Mouse (Mus musculus): ENCODE data around the gene 4931429L15Rik.
A peak's percentile ranks its signal among the peaks of the same experiment; 100 is the strongest.

4931429L15Rik gene

DNA sequence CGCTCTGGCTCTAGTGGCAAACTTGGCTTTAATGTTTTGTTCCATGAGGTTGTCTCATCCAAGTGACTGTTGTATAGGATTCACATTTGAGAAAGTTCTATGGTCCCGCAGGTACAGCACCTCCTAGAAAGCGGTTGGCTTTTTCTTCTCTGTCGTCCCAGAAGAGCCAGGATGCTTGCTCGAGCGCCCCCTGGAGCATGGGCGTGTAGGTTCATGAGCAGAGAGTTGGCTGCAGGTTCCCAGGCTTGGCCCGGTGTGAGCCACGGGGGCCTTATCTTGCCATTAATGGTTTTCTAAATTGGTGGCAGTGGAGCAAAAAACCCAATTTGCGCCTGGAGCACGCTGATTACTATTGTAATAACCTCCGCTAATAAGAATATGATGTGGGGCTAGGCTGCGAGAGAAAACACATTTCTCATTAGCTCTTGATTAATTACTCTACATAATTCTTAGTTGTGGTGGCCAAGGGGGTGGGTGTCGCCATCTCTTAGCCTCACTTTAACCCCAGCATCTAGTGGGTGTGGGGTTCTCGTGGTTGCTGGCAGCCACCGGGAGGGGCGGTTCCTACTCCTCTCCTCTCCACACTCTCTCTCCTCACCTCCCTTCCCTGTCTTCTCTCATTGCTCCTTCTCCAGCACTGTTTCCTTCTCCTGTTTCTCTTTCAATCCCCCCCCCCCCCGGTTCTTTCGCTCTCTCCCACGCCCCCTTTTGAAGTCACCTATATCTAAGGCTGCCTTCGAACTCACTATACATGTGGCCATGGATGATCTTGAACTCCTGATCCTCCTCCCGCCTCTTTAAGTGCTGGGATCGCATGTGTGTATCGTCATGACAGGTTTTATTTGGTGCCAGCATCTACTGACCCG lies 8.2 kb upstream of the 4931429L15Rik start:
- DNase-seq (ENCODE audit: low spot score in 2 of 2) = no peak

DNA sequence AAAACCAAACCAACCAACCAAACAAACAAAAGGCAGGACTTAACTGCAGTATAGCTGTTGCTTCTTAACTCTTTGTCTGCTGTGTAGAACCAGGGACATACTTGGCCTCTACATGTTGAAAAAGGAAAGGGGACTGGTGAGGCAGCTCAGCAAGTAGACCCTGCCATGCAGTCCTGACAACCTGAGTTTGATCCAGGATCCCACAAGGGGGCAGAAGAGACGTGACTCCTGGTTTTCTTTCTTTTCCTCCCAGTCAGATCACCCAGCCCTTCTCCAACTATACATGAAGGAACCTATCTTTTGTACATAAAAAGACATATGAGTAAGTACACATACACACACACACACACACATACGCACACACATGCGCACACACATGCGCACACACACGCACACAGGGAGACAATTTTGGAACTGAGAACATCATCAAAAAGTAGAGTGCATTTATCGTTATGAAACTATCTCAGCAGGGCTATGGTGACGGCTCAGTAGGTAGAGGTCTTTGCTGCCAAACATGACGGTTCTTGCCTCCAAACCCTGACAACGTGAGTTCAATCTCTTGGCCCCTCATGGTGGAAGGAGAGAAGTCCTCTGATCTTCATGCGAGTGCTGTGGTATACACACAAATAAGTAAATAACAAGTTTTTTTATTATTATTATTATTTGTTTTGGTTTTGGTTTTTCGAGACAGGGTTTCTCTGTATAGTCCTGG lies 7.1 kb upstream of the 4931429L15Rik start:
- DNase-seq (ENCODE audit: low spot score in 2 of 2) = no peak

GRCm38 (mm10) chr9:46320461-46320860 lies 675 bp upstream of the 4931429L15Rik start:
- no peak for DNase-seq (ENCODE audit: low spot score in 2 of 2)

- DNase-seq (ENCODE audit: low spot score in 2 of 2) = no peak
Observed at GRCm38 (mm10) chr9:46317957-46318356, 1.8 kb downstream of the 4931429L15Rik start.

- DNase-seq (ENCODE audit: low spot score in 2 of 2) = no peak
Observed at GRCm38 (mm10) chr9:46316909-46317308, 2.9 kb downstream of the 4931429L15Rik start.

- DNase-seq (ENCODE audit: low spot score in 2 of 2) = no peak
Observed at GRCm38 (mm10) chr9:46316388-46316787, 3.4 kb downstream of the 4931429L15Rik start.

DNA sequence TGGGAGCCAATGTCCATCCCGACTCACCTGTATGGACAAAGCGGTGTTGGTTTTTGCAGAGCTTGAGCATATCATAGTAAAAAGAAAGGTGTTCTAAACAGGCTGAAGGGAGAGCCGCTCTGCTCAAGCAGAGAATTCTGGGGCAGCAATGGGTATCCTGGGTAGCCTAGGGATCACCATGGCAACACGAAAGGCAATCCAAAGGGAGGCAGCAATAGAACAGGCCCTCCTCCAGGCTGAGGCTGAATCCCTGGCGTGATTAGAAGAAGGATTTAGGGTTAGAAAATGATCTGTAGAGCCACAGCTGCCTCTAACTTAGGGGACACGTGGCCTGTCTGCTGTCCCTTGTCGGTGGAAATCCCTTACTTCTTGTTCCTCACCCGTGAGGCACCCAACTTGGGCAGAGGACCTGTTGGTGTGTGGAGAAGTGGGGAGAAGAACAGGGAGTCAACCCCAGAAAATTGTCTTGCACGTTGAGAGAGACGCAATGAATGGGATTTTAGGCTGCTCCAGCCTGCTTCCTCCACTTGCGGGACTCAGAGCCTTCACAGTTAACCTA lies 3.9 kb downstream of the 4931429L15Rik start:
- peak in 1 of 2 experiments; percentile 47 for DNase-seq (ENCODE audit: low spot score in 2 of 2)

GRCm38 (mm10) chr9:46314921-46315320 lies 4.9 kb downstream of the 4931429L15Rik start:
- DNase-seq (ENCODE audit: low spot score in 2 of 2) = no peak

DNA sequence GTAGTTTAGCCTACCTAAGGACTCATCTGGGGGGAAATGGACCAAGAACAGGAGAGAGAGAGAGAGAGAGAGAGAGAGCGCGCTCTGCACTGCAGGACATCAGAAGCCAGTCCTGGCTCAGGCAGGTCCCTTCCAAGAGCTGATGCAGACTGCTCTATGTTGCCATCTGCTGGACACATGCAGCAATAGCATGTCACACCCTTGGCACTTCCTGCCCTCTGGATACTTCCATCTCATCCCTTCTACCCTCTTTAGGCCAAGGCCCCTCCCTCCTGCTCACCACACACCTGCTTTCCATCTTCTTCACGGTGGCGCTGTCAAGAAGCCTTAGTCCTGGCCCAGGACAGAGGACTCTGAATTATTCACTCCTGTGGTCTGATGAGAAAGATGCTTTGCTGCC lies 5.3 kb downstream of the 4931429L15Rik start:
- DNase-seq (ENCODE audit: low spot score in 2 of 2) = peak in 1 of 2 experiments; percentile 37

DNA sequence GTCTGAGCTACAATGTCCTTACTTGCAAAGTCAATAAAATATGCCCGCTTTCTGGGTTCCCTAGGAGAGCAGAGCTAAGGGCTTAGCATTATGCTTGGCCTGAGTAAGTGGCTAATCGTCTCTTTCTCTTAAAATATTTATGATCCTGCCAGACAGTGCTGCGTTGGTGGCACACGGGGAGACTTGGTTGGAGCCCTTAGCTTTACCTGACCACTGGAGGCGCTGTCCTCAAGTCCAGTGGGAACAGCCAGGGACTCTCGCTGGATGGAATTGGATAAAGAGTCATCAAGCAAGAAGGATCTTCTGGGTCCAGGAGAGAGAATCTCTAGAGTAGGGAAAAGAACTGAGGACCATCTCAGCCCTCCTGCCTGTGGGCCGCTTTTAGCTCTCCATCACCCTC lies 10.7 kb downstream of the 4931429L15Rik start:
- no peak for DNase-seq (ENCODE audit: low spot score in 2 of 2)

DNA sequence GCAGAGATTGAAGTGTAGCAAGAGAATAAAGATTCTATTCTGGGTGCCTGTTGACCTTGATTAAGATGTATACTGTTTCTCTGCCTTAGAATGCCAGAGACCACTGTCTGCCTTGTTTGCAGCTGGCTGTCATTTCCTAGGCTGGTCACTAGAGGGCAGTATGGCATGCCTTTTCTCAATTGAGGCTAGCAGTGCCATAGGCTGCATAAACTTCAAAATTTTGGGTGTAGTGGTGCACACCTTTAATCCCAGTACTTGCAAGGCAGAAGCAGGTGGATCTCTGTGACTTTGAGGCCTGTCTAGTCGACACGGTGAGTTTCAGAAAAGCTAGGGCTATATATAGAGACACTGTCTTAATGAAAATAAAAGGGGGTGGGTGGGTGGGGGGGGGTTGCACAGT lies 17.6 kb downstream of the 4931429L15Rik start:
- no peak for DNase-seq (ENCODE audit: low spot score in 2 of 2)

DNA sequence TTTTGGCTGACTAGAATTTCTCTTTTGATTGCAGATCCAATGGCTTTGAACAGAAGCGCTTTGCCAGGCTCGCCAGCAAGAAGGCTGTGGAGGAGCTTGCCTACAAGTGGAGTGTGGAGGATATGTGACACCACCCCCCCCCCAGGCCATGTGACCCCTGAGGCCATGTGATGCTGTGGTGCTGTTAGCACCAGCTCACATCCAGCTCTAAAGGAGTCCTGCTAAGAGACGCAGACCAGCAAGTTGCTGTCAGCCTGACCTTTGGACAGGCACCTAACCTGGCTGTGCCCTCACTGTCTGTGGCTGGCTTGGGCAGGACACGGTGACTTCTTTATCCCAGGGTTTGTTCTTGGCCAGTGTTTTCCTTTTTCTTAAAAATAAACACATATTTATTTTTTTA lies 21.4 kb downstream of the 4931429L15Rik start:
- no peak for DNase-seq (ENCODE audit: low spot score in 2 of 2)

GRCm38 (mm10) chr9:46282631-46283436 lies 37.0 kb downstream of the 4931429L15Rik start, which contains the start of gene Bud13:
Gene Bud13, plus strand, starts transcription at chr9:46283008.
- DNase-seq (ENCODE audit: low spot score in 2 of 2) = peak; percentile 81 to 86

DNA sequence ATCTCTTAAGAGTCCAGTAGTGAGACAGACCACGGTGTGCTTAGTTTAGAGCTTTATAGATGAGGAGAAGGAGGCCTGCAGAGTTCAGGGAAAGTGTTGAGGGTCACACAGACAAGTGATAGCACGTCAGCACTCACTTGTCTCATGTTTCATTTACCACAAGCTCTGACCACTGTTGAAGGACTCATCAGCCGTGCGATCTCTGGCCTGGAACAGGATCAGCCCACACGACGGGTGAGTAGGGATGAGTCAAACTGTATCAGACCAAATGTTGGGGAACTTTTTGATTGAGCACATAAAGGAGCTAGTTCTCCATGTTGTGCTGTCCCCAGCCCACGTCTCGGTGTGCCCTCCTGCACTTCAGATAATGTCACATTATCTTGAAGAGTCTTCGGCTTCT lies 45.3 kb downstream of the 4931429L15Rik start:
- no peak for DNase-seq (ENCODE audit: low spot score in 2 of 2)

GRCm38 (mm10) chr9:46272677-46273454 lies 46.9 kb downstream of the 4931429L15Rik start, which contains the start of gene Zpr1:
Gene Zpr1, plus strand, starts transcription at chr9:46273064.
- peak; percentile 86 to 89 for DNase-seq (ENCODE audit: low spot score in 2 of 2)

DNA sequence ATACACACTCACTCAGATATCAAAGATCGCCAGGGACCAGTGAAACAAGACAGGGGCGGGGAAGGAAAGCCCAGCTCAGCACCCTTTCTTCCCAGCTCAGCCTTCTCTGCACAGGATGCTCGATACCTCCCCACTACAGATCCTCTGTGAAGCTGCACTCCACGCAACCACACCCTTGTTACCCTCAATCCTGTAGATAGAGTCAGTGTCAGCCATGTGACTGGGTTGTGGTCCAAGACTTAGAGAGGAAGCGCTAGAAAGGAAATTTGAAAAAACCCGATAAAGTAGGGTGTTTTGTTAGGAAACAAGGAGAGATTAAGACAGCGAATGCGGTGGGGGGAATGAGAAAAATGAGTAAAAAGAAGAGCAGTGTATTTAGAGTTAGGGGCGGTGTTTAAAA lies 47.7 kb downstream of the 4931429L15Rik start:
- no peak for DNase-seq (ENCODE audit: low spot score in 2 of 2)

DNA sequence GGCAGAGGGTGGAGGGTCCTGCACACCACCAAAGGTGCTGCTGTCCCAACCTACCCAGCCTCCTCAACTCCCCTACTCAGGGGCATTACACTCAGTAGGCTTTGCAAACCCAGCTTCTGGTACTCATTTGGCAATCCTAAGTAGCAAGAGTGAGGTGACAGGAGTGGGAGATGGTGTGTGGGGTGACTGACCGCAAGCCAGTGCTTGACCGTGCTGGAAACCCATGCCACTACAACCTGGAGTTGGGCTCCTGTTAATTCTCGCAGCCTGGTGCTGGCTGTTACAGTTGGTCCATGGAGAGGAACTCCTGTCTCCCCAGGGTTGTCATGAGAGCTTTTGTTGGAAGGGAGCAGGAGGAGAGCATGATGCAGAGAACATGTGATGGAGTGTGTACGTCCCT lies 49.0 kb downstream of the 4931429L15Rik start:
- no peak for DNase-seq (ENCODE audit: low spot score in 2 of 2)

DNA sequence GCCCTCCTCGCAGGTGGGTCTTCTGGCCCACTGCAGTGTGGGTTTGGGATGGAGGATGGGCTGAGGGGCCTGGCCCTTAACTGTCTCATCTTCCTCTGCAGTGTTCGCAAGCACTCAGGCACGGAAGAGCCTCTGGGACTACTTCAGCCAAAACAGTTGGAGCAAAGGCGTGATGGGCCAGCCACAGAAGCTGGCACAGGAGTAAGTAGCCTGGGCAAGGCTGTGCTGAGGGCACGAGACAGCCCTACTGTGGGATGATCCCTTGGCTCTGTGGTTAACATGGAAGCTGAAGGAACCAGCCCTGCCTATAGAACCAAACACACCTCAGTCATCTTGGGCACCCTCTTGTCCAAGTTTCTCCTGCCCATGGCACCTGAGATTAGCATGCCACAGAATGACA lies 50.7 kb downstream of the 4931429L15Rik start:
- no peak for DNase-seq (ENCODE audit: low spot score in 2 of 2)

DNA sequence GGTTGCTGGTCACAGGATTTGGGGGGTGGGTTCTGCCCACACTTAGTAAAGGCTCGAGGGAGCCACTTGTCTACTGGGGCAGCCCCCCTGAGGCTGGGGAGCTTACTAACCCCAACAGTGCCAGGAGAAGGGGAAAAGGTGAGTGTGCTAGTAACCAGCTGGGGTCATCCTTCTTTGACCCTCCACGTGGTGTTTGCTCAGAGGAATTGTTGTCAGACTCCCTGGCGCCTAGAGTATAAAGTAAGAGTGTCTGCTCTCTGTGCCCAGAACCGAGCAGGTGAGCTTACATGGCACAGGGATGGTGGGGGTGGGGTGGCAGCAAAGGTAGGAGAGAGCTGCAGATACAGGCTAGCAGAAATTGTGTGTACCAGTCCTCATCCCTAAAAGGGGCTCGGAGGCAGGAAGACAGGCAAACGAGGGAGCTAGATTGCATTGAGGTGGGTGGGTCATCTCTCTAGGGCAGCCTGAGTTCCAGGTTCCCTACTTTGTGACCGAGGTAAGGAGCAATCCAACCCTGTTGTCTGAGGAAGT lies 51.4 kb downstream of the 4931429L15Rik start, which contains the start of gene Apoa5:
Gene Apoa5 (plus strand): TSS at position 291 of the 531 bp plus-strand sequence.
- DNase-seq (ENCODE audit: low spot score in 2 of 2) = no peak

DNA sequence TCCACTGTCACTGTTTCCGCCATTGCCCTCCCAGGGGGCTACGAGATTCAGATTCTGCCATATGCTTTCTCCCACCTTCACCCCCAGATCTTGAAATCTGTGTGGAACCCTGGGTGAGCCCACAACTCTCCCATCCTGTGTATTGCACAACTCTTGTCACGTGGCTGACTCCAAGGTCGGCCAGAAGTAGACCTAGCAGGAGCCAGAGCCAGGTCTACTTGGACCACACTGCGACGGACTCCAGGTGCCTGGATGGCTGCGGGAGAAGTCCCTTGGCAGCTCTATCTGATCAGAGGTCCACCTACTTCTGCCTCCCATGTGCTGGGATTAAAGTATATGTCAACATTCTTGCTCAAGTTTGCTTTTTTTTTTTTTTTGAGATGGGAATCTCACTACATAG lies 58.7 kb downstream of the 4931429L15Rik start:
- DNase-seq (ENCODE audit: low spot score in 2 of 2) = no peak

All from right cerebral cortex, postnatal 36 days (tissue).